Mouse (Mus musculus) spleen, adult 2 months (tissue): ENCODE data around the gene Tenm4. TPM values are rescaled to one million over a fixed set of nuclear protein-coding genes. Genes with fewer than 3 reads are reported as not detected.

ENCODE experiments used
- DNase-seq, 2 experiments: peaks; one replicate each; pipeline versions ENCODE4 v3.0.0 to v3.0.0-alpha.2; 2012 to 2021; ENCODE audit warnings: low spot score in 2 of 2, low read depth in 1 of 2
- H3K27ac ChIP-seq: fragments of 200-500 bp; 2 replicates; pipeline ENCODE4 v1.5.1; 2012; ENCODE audit warnings: low read length, inconsistent platforms; ENCODE audit not compliant: insufficient read depth
- H3K27me3 ChIP-seq: fragments of 200-500 bp; 2 replicates; pipeline ENCODE4 v1.6.1; 2012; ENCODE audit warnings: mild to moderate bottlenecking, moderate library complexity, low read length, inconsistent platforms; ENCODE audit not compliant: control insufficient read depth, insufficient read depth
- H3K36me3 ChIP-seq: fragments of 200-500 bp; 2 replicates; pipeline ENCODE4 v1.6.1; 2012; ENCODE audit warnings: mild to moderate bottlenecking, low read length, inconsistent platforms; ENCODE audit not compliant: control insufficient read depth, insufficient read depth
- H3K4me1 ChIP-seq: fragments of 200-500 bp; 2 replicates; pipeline ENCODE4 v1.6.1; 2011; ENCODE audit warnings: inconsistent platforms; ENCODE audit not compliant: control insufficient read depth, insufficient read depth, insufficient read length
- H3K4me3 ChIP-seq: fragments of 200-500 bp; 2 replicates; pipeline ENCODE4 v1.5.1; 2011; ENCODE audit warnings: mild to moderate bottlenecking, inconsistent platforms; ENCODE audit not compliant: insufficient read depth, insufficient read length; ENCODE audit errors: extremely low read depth
- CTCF ChIP-seq: fragments of 200-500 bp; IDR thresholded peaks from 2 replicates; pipeline ENCODE4 v1.5.1; 2011; ENCODE audit warnings: mild to moderate bottlenecking, inconsistent platforms; ENCODE audit not compliant: insufficient read depth, insufficient read length, insufficient replicate concordance; ENCODE audit errors: extremely low read depth
- POLR2A ChIP-seq: fragments of 200-500 bp; IDR thresholded peaks from 2 replicates; pipeline ENCODE4 v1.6.1; 2011; ENCODE audit warnings: low read depth, low read length, inconsistent platforms
- WGBS: fragments of 180-500 bp; shearing (Covaris S2); methylation state at CpG from one replicate; pipeline ENCODE4 v1.1.7; 2018; 5-methylcytosine and 5-hydroxymethylcytosine counted together
- polyA plus RNA-seq: library from polyadenylated mRNA; depleted of rRNA; stranded (reverse); fragments of >200 nt; gene quantifications from 2 replicates; pipeline ENCODE4 v1.2.3, GENCODE M21; 2012

The Tenm4 gene
- polyA plus RNA-seq, 1 experiment = 1.2 TPM

- 76% methylated on average over 4 of the region's 4 CpGs for WGBS
- TF ChIP-seq CTCF (no peak), POLR2A (no peak)
- Histone ChIP-seq H3K36me3 (no peaks in the 10 kb centered on the region), H3K4me3 (no peak overlapping the region), H3K27ac (no peak overlapping the region), H3K4me1 (no peaks in the 10 kb centered on the region), H3K27me3 (no peaks in the 10 kb centered on the region)
- no peak for DNase-seq
These were observed 22.9 kb upstream of the Tenm4 start for GRCm38 (mm10) chr7:96148191-96148590.

- no peak for TF ChIP-seq POLR2A
- peak; percentile 40; the same call in 1 of the 2 replicates for TF ChIP-seq CTCF
- 46% methylated on average over 3 of the region's 3 CpGs for WGBS
These were observed 19.8 kb upstream of the Tenm4 start for GRCm38 (mm10) chr7:96151277-96151676.

GRCm38 (mm10) chr7:96151961-96152360, 19.1 kb upstream of the Tenm4 start:
- no peak for DNase-seq
- Histone ChIP-seq H3K4me1 (no peaks in the 10 kb centered on the region), H3K36me3 (no peaks in the 10 kb centered on the region), H3K27me3 (no peaks in the 10 kb centered on the region), H3K27ac (no peak overlapping the region), H3K4me3 (no peak overlapping the region)
- TF ChIP-seq CTCF (no peak), POLR2A (no peak)
- 46% methylated on average over 5 of the region's 5 CpGs for WGBS

More at GRCm38 (mm10) chr7:96151277-96151676, 19.8 kb upstream of the Tenm4 start:
- no peaks in the 10 kb centered on the region for H3K36me3 ChIP-seq
- H3K27me3 ChIP-seq = no peaks in the 10 kb centered on the region
- H3K4me3 ChIP-seq = no peak overlapping the region
- no peaks in the 10 kb centered on the region for H3K4me1 ChIP-seq
- DNase-seq = peak; percentile 2 to 42
- no peak overlapping the region for H3K27ac ChIP-seq

- WGBS = 12% methylated on average over 4 of the region's 4 CpGs
- no peak for TF ChIP-seq POLR2A
- no peak for TF ChIP-seq CTCF
- Histone ChIP-seq H3K4me3 (no peak overlapping the region), H3K36me3 (no peaks in the 10 kb centered on the region), H3K27ac (no peak overlapping the region), H3K27me3 (no peaks in the 10 kb centered on the region), H3K4me1 (no peaks in the 10 kb centered on the region)
- DNase-seq = no peak
These were observed 18.6 kb upstream of the Tenm4 start for GRCm38 (mm10) chr7:96152431-96152830.

- TF ChIP-seq CTCF (no peak), POLR2A (no peak)
- H3K36me3 ChIP-seq = no peaks in the 10 kb centered on the region
- peak overlapping the region; percentile 35; the same call in 1 of the 2 replicates for H3K4me3 ChIP-seq
- WGBS = 4% methylated on average over 10 of the region's 10 CpGs
- peak in 1 of 2 experiments; percentile 16 for DNase-seq
- no peaks in the 10 kb centered on the region for H3K4me1 ChIP-seq
- no peak overlapping the region for H3K27ac ChIP-seq
- H3K27me3 ChIP-seq = no peaks in the 10 kb centered on the region
These were observed 18.1 kb upstream of the Tenm4 start for GRCm38 (mm10) chr7:96152924-96153359.

GRCm38 (mm10) chr7:96154025-96154424, 17.0 kb upstream of the Tenm4 start:
- WGBS = 90% methylated on average over 3 of the region's 3 CpGs
- TF ChIP-seq CTCF (no peak), POLR2A (no peak)
- H3K36me3 ChIP-seq = no peaks in the 10 kb centered on the region
- H3K4me1 ChIP-seq = no peaks in the 10 kb centered on the region
- no peak overlapping the region for H3K4me3 ChIP-seq
- no peak overlapping the region for H3K27ac ChIP-seq
- DNase-seq = no peak
- H3K27me3 ChIP-seq = no peaks in the 10 kb centered on the region

GRCm38 (mm10) chr7:96156481-96157255, 14.4 kb upstream of the Tenm4 start:
- no peaks in the 10 kb centered on the region for H3K27me3 ChIP-seq
- no peak for TF ChIP-seq POLR2A
- no peak for TF ChIP-seq CTCF
- DNase-seq = no peak
- no peaks in the 10 kb centered on the region for H3K4me1 ChIP-seq
- H3K27ac ChIP-seq = no peak overlapping the region
- 80% methylated on average over 7 of the region's 7 CpGs for WGBS
- no peaks in the 10 kb centered on the region for H3K36me3 ChIP-seq
- no peak overlapping the region for H3K4me3 ChIP-seq
